Mouse (Mus musculus): ENCODE data around the gene Gm26938.

Gm26938 gene

GRCm38 (mm10) chr5:139816445-139816844, 9.8 kb downstream of the Gm26938 start:
- DNase-seq (ENCODE audit: low read depth, low spot score), result no peak

DNA sequence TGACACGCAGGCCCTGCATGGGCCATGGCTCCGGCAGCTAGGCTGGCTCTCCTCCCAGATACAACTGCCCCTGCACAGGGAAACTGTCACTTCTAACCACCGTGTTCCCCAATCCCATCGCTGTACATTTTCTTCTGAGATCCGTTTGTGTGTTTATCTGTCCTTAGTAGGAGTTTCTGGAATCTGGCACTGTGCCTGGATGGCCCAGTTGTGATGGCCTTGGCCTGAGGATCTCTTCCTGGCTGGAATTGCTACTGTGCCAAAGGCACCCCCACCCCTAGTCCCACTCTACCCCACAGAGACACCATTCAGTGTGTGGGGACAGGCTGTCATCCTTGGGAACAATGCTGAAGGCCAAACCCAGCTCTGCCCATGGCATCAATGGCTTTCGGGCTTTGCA, 10.2 kb downstream of the Gm26938 start:
- no peak for DNase-seq (ENCODE audit: low read depth, low spot score)

DNA sequence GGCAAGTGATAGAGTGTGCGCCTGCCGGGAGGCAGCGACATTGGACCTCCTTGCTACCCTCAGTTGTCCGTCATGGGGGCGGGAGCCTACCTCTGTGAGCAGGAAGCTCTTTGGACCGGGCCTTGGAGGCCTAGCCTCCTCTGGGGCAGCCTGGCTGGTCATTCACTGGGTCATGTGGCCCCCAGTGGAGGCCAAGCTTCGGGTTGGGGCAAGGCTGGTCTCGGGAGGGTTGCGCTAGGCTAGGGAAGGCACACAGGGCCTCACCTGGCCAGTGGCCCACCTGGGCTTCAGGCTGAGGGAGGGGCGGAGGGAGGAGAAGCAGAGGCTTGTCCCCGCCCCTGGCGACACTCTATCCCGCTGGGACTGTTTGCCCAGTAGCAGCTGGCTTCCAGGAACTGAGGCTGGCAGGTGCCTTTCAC, 12.2 kb downstream of the Gm26938 start:
- DNase-seq (ENCODE audit: low read depth, low spot score), result no peak

DNA sequence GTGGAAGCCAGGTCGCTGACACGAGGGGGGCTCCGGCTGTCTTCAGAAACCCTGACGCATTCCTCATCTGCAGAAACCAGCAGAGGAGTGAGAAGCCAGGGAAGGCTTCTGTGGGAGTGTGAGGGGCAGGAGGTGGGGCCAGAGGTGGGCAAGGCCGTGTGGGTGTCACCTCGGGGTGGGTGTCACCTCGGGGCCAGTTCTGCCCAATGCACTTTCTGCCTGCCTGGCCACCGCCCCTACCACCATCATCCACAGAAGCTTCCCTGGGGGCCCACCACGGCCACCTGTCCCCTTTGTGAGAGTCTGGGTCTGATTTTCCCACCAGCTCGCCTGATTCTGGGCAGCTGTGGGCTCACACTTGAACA, 13.1 kb downstream of the Gm26938 start:
- DNase-seq (ENCODE audit: low read depth, low spot score), result no peak

GRCm38 (mm10) chr5:139812398-139813125, 13.6 kb downstream of the Gm26938 start:
- DNase-seq (ENCODE audit: low read depth, low spot score), result no peak

DNA sequence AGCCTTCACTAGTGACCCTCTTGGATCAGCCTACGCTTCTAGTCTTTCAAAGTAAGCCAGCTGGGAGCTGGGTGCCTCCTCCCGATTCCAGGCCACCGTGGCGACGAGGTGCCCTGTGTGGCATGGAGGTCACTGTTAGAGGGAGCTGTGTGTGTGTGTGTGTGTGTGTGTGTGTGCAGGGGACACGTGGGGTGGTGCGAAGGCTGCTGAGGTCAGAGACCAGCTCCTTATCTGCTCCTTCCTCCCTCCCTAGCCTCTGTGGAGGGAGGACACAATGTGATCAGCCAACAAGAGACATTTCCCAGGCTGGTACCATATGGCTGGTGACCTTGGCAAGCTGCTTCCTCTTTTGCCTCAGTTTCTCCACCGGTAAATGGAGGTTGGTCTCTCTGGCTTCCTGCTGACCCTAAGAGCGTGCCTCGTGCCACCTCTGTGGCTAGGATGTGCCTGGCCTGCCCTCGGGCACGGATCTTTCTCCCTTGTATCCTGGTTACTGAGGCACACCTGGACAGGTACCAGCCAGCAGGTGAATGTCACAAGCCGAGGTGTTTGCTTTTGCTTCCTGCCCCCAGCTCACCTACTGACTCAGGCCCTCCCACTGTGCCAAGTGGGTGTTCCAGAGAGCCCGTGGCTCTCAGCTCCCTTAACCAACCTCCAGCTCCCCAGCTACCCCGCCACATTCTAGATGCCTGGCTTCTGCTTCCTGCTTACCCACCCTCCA, 14.4 kb downstream of the Gm26938 start:
- no peak for DNase-seq (ENCODE audit: low read depth, low spot score)

DNA sequence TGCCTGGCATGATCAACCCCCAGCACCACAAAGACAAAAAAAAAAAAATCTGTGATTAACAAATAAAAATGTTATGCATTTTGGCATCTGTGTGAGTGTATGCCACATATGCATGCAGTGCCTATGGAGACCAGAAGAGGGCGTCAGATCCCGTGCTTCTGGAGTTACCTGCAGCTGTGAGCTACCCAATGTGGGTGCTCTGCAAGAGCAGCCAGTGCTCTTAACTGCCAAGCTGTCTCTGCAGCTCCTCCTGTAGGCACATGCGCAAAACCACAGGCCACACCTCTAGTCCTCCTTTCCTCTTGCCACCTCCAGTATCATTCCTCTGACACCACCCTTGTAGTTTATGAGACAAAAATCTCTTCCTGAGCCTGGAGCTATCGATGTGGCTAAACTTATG, 16.8 kb downstream of the Gm26938 start:
- DNase-seq (ENCODE audit: low read depth, low spot score), result no peak

- DNase-seq (ENCODE audit: low read depth, low spot score), result no peak
Observed at GRCm38 (mm10) chr5:139805924-139806323, 20.3 kb downstream of the Gm26938 start.

GRCm38 (mm10) chr5:139804573-139805111, 21.6 kb downstream of the Gm26938 start:
- DNase-seq (ENCODE audit: low read depth, low spot score), result no peak

DNA sequence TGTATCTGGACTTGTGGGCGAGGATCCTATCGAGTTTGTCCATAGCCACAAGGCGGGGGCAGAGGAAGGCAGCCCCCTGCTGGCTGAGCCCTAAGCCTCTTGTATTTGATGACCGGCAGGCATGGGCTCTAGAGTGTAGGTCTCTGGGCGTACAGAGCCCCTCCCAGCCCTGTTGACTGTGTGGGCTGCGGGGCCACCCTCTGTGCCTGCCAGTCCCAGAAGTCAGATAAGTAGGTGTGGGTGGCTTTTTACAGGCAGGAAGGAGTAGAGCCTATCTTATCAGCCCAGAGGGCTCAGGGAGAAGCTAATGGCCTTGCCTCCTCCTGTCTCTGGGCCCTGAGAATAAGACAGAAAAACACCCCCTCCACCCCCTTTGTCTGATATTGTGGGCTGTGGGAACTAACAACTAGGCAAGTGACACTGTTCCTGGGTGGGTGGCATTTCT, 22.1 kb downstream of the Gm26938 start:
- no peak for DNase-seq (ENCODE audit: low read depth, low spot score)

GRCm38 (mm10) chr5:139803601-139804102, 22.6 kb downstream of the Gm26938 start:
- DNase-seq (ENCODE audit: low read depth, low spot score), result no peak

DNA sequence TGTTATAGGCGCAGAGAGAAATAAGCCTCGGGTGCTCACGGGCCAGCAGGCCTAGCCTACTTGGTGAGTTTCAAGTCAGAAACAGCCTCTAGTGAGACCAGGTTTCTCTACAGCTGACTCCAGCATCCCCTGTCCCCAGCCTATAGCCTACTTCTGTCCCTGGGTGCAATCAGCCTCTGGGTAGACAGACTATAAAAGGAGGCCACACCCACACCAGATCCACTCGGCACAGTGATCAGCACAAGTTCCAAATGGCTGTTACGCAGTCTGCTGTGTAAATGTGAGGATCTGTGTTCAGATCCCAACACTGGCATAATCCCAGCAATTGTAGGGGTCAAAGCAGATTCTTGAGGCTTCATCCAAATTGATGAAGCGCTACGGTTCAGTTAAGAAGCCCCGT, 23.0 kb downstream of the Gm26938 start:
- DNase-seq (ENCODE audit: low read depth, low spot score), result no peak

- DNase-seq (ENCODE audit: low read depth, low spot score), result no peak
Observed at GRCm38 (mm10) chr5:139801880-139802279, 24.3 kb downstream of the Gm26938 start.

- DNase-seq (ENCODE audit: low read depth, low spot score), result no peak
Observed at GRCm38 (mm10) chr5:139801231-139801630, 25.0 kb downstream of the Gm26938 start.

- DNase-seq (ENCODE audit: low read depth, low spot score), result no peak
Observed at GRCm38 (mm10) chr5:139799801-139800590, 26.2 kb downstream of the Gm26938 start.

GRCm38 (mm10) chr5:139799041-139799440, 27.2 kb downstream of the Gm26938 start:
- no peak for DNase-seq (ENCODE audit: low read depth, low spot score)

DNA sequence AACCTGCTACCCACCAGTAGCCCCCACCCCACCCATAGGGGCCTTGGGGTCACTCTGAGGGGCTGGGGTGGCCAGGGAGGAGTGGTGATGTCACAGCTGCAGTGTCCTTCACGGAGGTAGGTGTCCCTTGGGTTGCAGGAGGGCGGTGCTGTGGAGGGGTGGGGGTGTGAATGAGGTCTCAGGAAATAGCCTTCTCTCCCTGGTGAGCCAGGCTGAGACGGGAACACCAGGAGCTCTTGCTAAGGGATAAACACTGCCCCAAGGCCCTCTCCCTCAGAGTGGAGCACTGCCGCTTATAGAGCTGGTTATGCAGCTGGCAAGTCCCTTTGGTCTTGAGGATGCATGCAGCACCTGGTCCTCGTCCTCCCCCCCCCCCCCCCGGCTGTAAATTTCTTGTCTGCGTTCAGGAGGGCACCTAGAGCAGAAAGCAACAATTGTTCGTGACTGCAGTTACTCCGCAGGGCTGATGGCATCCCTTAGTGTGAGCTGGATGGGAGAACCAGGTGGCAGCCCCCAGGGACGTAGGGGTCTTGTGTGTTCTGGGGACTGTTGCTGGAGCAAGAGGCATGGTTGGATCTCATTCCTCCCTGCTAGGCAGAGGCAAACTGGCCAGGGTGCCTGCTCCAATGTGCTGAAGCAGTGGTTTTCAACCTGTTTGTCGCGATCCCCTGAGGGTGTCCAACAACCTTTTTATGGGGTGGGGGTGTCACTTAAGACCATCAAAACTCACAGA, 27.9 kb downstream of the Gm26938 start:
- DNase-seq (ENCODE audit: low read depth, low spot score), result no peak

DNA sequence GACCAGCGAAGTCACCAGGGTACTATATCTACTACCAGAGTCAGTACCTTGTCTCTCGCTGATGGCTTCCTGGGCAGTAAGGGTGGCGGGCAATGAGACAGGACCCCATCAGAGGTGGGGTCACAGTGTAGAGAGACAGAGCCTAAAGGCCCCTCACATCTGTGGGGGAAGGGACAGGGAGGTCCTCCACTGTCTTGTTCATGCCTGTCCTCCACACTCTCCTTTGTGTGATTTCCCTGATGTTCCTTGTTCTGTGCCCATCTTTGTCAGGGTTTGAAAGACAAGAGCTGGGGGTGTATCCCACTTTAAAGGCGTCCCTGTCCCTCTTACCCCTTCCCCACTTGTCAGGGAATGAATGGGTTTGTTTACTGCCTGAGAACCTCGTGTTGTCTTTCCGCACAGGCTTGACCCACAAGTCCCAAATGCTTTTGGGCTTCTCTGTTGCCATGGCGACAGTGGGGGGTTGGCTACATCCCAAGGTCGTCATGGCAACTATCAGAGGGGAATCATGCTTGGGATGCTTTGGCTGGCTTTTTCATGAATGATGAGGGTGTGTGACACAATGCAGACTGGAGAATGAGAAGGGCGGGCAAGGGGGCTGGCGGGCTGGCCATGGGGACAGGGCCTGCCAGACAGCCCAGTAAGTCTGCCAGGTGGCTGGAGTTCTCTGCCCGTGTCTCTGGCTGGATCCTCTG, 28.6 kb downstream of the Gm26938 start:
- DNase-seq (ENCODE audit: low read depth, low spot score), result no peak

GRCm38 (mm10) chr5:139796900-139797299, 29.3 kb downstream of the Gm26938 start:
- no peak for DNase-seq (ENCODE audit: low read depth, low spot score)

- DNase-seq (ENCODE audit: low read depth, low spot score), result no peak
Observed at GRCm38 (mm10) chr5:139796001-139796620, 30.1 kb downstream of the Gm26938 start.

Data from A20 (cell line).